Mouse (Mus musculus): Measurements from ENCODE around the gene Gp9. TPM values are rescaled to one million over a fixed set of nuclear protein-coding genes. Genes with fewer than 3 reads are reported as not detected.
"Not testable (repeated sequence)": the region's sequence is repeated elsewhere in the genome, so short reads cannot be mapped to it uniquely, and the experiment has no call there.

Gp9 gene
- polyA plus RNA-seq, 2 experiments, result 1.4 to 2.0 TPM

DNA sequence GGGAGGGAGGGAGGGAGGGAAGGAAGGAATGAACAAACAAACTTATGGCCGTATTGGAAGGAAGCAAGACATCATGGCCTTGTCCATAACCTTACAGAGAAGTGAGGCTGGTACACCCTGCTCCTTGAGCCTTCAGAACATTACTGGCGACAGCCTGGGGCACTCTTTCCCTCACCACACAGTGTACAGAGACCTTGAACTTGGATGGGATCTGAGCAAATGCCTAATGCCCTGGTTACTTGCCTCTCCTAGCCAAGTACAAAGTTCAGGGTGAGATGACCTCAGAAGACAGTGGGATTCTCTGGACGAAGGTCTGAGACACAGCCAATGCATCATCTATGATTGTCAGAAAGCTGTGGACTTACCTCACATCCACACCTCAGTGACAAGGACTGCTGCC is 18.0 kb upstream of the Gp9 start:
- no peak for DNase-seq (ENCODE audit: low spot score)
- H3K4me1 ChIP-seq (ENCODE audit: control insufficient read depth, insufficient read depth, low read length), result no peaks in the 10 kb centered on the region
- H3K9me3 ChIP-seq (ENCODE audit: control insufficient read depth, low read length), result no peaks in the 10 kb centered on the region
- no peaks in the 10 kb centered on the region for H3K36me3 ChIP-seq (ENCODE audit: control insufficient read depth, insufficient read depth, low read length)
- no peak overlapping the region for H3K4me3 ChIP-seq (replicated peaks; ENCODE audit: low read length)
- H3K27ac ChIP-seq (replicated peaks; ENCODE audit: low read depth, low read length), result no peak overlapping the region
- WGBS, result 57% methylated on average over 3 of the region's 3 CpGs
- no peak overlapping the region for H3K9ac ChIP-seq (ENCODE audit: low read depth, low read length, severe bottlenecking)
- no peak for ATAC-seq (ENCODE audit: low FRiP score, low read depth)
- H3K4me2 ChIP-seq (replicated peaks; ENCODE audit: low read depth, low read length, severe bottlenecking), result no peak overlapping the region
- no peaks in the 10 kb centered on the region for H3K27me3 ChIP-seq (ENCODE audit: control insufficient read depth, insufficient read depth, low read length)
- TF ChIP-seq POLR2A (IDR thresholded peaks at IDR 0.05; ENCODE audit: borderline replicate concordance, extremely low read depth, insufficient read depth, insufficient read length), result no peak

DNA sequence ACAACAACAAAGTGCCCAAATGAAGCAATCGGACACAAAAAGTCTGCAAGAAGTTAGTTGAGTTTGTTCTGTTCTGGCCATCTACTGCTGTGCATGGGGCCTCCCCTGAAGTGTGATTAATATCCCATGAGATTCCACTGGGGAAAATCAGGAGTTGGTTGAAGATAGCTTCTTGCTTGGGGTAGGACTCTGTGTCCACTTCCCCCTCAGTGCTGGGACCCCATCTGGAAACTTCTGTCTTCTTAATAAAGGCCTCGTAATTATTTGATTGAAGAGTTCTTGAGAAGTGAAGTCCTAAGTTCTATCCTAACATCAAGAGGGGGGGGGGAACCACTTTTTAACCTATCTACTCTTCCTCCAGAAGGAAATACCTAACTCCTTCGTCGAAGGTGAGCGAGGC is 15.7 kb upstream of the Gp9 start:
- Histone ChIP-seq H3K27me3 (ENCODE audit: control insufficient read depth, insufficient read depth, low read length) (no peaks in the 10 kb centered on the region), H3K4me1 (ENCODE audit: control insufficient read depth, insufficient read depth, low read length) (no peaks in the 10 kb centered on the region), H3K9me3 (ENCODE audit: control insufficient read depth, low read length) (no peaks in the 10 kb centered on the region), H3K4me3 (replicated peaks; ENCODE audit: low read length) (no peak overlapping the region), H3K27ac (replicated peaks; ENCODE audit: low read depth, low read length) (no peak overlapping the region), H3K36me3 (ENCODE audit: control insufficient read depth, insufficient read depth, low read length) (no peaks in the 10 kb centered on the region), H3K9ac (ENCODE audit: low read depth, low read length, severe bottlenecking) (no peak overlapping the region), H3K4me2 (replicated peaks; ENCODE audit: low read depth, low read length, severe bottlenecking) (no peak overlapping the region)
- ATAC-seq (ENCODE audit: low FRiP score, low read depth) (no peak), DNase-seq (ENCODE audit: low spot score) (no peak)
- no peak for TF ChIP-seq POLR2A (IDR thresholded peaks at IDR 0.05; ENCODE audit: borderline replicate concordance, extremely low read depth, insufficient read depth, insufficient read length)
- 93% methylated on average over 5 of the region's 5 CpGs for WGBS

DNA sequence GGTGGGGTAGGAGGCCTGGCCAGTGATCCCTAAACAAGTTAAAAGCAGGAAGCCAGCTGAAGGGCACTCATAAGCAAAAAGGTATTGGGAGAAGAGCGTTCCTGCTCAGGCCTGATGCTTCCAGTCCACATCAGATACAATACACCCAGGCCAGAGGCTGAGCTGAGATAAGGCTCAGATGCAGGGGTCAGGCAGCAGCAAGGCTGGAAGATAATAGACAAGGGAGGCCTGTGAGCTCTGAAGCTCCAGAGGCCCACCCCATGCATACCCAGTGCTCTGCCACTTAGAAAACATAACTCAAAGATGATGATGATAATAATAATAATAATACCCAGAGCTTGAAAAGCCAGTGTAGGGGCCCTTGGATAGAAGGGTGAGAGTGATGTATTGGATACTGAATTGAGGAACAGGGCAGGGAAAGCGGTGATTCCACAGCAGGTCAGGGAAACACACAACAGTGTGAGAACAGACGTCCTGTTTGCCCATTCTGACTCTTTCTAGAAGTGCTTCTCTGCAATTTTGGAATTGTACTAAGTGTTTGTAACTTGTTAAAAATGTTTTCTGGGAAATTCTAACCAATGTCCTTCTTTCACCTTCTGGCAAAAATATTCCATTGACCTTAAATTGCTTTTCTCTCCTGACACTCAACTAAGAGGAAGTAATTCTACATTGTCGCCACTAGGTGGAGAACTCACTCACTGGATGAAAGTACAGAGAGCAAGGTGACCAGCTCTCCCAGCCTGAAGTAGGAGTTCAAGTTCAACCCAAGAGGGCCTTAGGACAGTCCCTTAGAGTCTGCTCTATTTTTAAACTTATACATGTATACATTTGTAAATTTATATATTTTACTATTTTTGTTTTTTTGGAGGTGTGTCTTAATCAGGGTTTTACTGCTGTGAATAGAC is 14.2 kb upstream of the Gp9 start:
- H3K27me3 ChIP-seq (ENCODE audit: control insufficient read depth, insufficient read depth, low read length), result no peaks in the 10 kb centered on the region
- ATAC-seq (ENCODE audit: low FRiP score, low read depth), result no peak; the same call in 1 of the 2 replicates
- H3K9me3 ChIP-seq (ENCODE audit: control insufficient read depth, low read length), result no peaks in the 10 kb centered on the region
- H3K9ac ChIP-seq (ENCODE audit: low read depth, low read length, severe bottlenecking), result no peak overlapping the region
- H3K36me3 ChIP-seq (ENCODE audit: control insufficient read depth, insufficient read depth, low read length), result no peaks in the 10 kb centered on the region
- TF ChIP-seq POLR2A (IDR thresholded peaks at IDR 0.05; ENCODE audit: borderline replicate concordance, extremely low read depth, insufficient read depth, insufficient read length), result no peak
- H3K4me3 ChIP-seq (replicated peaks; ENCODE audit: low read length), result no peak overlapping the region
- H3K27ac ChIP-seq (replicated peaks; ENCODE audit: low read depth, low read length), result no peak overlapping the region
- no peaks in the 10 kb centered on the region for H3K4me1 ChIP-seq (ENCODE audit: control insufficient read depth, insufficient read depth, low read length)
- no peak overlapping the region for H3K4me2 ChIP-seq (replicated peaks; ENCODE audit: low read depth, low read length, severe bottlenecking)
- DNase-seq (ENCODE audit: low spot score), result no peak
- WGBS, result 68% methylated on average over 4 of the region's 4 CpGs

DNA sequence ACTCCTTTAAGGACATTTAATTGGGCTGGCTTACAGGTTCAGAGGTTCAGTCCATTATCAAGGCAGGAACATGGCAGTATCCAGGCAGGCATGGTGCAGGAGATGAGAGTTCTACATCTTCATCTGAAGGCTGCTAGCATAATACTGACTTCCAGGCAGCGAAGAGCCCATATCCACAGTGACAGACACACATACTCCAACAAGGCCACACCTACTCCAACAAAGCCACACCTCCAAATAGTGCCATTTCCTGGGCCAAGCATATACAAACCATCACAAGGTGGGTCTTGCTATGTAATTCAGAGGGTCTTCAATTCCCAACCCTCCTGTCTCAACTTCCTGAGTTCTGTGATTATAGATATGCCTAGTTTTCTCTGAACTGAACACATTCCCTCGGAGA is 13.6 kb upstream of the Gp9 start:
- not testable (repeated sequence) for H3K4me2 ChIP-seq (replicated peaks; ENCODE audit: low read depth, low read length, severe bottlenecking); H3K27ac ChIP-seq (replicated peaks; ENCODE audit: low read depth, low read length); H3K27me3 ChIP-seq (ENCODE audit: control insufficient read depth, insufficient read depth, low read length); H3K9me3 ChIP-seq (ENCODE audit: control insufficient read depth, low read length); ATAC-seq (ENCODE audit: low FRiP score, low read depth); H3K4me1 ChIP-seq (ENCODE audit: control insufficient read depth, insufficient read depth, low read length); H3K4me3 ChIP-seq (replicated peaks; ENCODE audit: low read length); DNase-seq (ENCODE audit: low spot score); H3K9ac ChIP-seq (ENCODE audit: low read depth, low read length, severe bottlenecking); H3K36me3 ChIP-seq (ENCODE audit: control insufficient read depth, insufficient read depth, low read length)
- 95% methylated on average over 2 of the region's 2 CpGs for WGBS

DNA sequence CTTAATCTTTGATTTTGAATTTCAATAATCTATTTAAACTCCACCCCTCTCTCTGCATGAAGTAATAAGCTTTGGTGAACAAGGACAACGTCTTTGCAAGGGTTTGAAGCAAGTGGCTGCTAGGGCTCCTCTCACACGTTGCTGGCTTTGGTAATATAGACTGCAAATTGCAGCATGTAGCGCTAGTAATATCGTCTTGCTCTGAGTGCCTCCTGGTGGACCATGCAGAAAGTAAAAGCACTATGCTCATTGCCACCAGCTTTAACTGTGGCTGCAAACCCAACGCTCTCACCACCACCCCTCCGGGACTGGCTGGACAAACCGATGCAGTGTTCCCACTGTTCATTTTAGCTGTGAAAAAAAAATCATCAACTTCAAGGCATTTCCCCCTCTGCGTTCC is 7.2 kb upstream of the Gp9 start:
- H3K27me3 ChIP-seq (ENCODE audit: control insufficient read depth, insufficient read depth, low read length), result no peaks in the 10 kb centered on the region
- ATAC-seq (ENCODE audit: low FRiP score, low read depth) (no peak), DNase-seq (ENCODE audit: low spot score) (peak; percentile 15)
- no peaks in the 10 kb centered on the region for H3K9me3 ChIP-seq (ENCODE audit: control insufficient read depth, low read length)
- H3K9ac ChIP-seq (ENCODE audit: low read depth, low read length, severe bottlenecking), result no peak overlapping the region
- no peaks in the 10 kb centered on the region for H3K4me1 ChIP-seq (ENCODE audit: control insufficient read depth, insufficient read depth, low read length)
- TF ChIP-seq POLR2A (IDR thresholded peaks at IDR 0.05; ENCODE audit: borderline replicate concordance, extremely low read depth, insufficient read depth, insufficient read length), result no peak
- no peak overlapping the region for H3K4me3 ChIP-seq (replicated peaks; ENCODE audit: low read length)
- no peak overlapping the region for H3K27ac ChIP-seq (replicated peaks; ENCODE audit: low read depth, low read length)
- no peaks in the 10 kb centered on the region for H3K36me3 ChIP-seq (ENCODE audit: control insufficient read depth, insufficient read depth, low read length)
- H3K4me2 ChIP-seq (replicated peaks; ENCODE audit: low read depth, low read length, severe bottlenecking), result no peak overlapping the region
- 47% methylated on average over 8 of the region's 8 CpGs for WGBS

Data from limb, embryonic 14.5 days (tissue).